Mouse (Mus musculus) bone marrow, adult 2 months (tissue): ENCODE measurements around the gene G6pc. TPM values are rescaled to one million over a fixed set of nuclear protein-coding genes. Genes with fewer than 3 reads are reported as not detected.
A peak's percentile ranks its signal among the peaks of the same experiment; 100 is the strongest.

Experiments
- H3K27ac ChIP-seq: fragments of 200-500 bp; 2 replicates; pipeline ENCODE4 v1.5.1; 2012; ENCODE audit warnings: low read depth, mild to moderate bottlenecking, control low read depth, inconsistent platforms, low read length; ENCODE audit not compliant: control insufficient read depth, poor library complexity, insufficient read depth
- H3K4me1 ChIP-seq: fragments of 200-500 bp; 2 replicates; pipeline ENCODE4 v1.6.1; 2011; ENCODE audit warnings: low read length; ENCODE audit not compliant: control insufficient read depth, insufficient read depth
- H3K4me3 ChIP-seq: fragments of 200-500 bp; replicated peaks from 2 replicates; pipeline ENCODE3; 2011; ENCODE audit warnings: mild to moderate bottlenecking, low read depth, low read length, control low read depth; ENCODE audit not compliant: control insufficient read depth
- CTCF ChIP-seq: fragments of 200-500 bp; IDR thresholded peaks from 2 replicates; pipeline ENCODE4 v1.5.1; 2011; ENCODE audit warnings: low read length, control low read depth; ENCODE audit not compliant: control insufficient read depth, insufficient read depth
- POLR2A ChIP-seq: fragments of 200-500 bp; IDR thresholded peaks from 2 replicates; pipeline ENCODE4 v1.6.1; 2011; ENCODE audit warnings: low read depth, mild to moderate bottlenecking, control low read depth, low read length, borderline replicate concordance; ENCODE audit not compliant: control insufficient read depth
- WGBS: fragments of 180-500 bp; shearing (Covaris S2); methylation state at CpG from one replicate; pipeline ENCODE4 v1.1.7; 2018; 5-methylcytosine and 5-hydroxymethylcytosine counted together
- polyA plus RNA-seq: library from polyadenylated mRNA; stranded (reverse); fragments of >200 nt; gene quantifications from 2 replicates; pipeline ENCODE4 v1.2.4, GENCODE M21; 2011; ENCODE audit warnings: low replicate concordance; ENCODE audit not compliant: missing spikeins, insufficient read depth, insufficient read length

G6pc gene
- polyA plus RNA-seq, 1 experiment: not detected

DNA sequence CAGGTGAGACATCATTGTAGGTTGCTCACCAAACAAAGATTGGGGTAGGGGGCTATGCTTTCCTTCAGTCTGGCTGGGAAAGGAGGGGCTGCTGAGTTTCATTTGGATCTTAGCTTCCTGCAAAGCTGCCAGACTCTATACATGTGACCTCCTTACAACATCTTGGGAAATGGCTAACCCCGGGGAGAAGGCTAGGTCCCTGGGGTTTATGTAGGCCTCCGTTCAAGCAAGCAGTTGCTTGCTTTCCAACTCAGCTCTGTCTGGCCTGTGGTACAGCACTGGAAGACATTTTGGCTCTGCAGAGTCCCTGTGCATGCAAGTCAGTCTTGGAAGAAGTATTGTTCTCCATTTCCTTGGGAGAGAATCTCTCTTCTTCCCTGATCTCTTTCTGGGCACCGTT lies 34.8 kb upstream of the G6pc start:
- Histone ChIP-seq H3K4me1 (no peaks in the 10 kb centered on the region), H3K4me3 (no peak overlapping the region), H3K27ac (no peak overlapping the region)
- 68% methylated on average over 3 of the region's 3 CpGs for WGBS
- TF ChIP-seq POLR2A (no peak), CTCF (no peak)

DNA sequence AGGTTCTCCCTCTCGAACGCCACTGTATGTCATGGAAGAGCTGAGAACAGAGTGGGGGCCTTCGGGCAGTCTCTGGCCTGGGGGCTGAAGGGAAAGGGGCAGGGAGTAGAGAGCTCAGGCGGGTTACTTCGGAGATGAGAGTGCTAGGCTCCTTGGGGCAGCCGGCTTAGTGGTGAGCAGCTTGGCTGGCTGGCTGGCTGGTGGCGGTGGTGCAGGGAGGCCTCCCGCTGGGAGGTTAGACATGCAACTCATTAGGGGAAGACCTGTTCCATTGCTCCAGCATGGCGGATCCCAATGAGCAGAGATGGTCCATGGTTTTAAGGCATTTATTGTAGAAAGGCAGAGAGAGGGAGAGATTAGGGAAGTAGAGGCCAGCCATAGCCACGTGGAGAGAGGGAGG lies 33.3 kb upstream of the G6pc start:
- Histone ChIP-seq H3K27ac (no peak overlapping the region), H3K4me1 (no peaks in the 10 kb centered on the region), H3K4me3 (no peak overlapping the region)
- TF ChIP-seq POLR2A (no peak), CTCF (no peak)
- 72% methylated on average over 10 of the region's 10 CpGs for WGBS

DNA sequence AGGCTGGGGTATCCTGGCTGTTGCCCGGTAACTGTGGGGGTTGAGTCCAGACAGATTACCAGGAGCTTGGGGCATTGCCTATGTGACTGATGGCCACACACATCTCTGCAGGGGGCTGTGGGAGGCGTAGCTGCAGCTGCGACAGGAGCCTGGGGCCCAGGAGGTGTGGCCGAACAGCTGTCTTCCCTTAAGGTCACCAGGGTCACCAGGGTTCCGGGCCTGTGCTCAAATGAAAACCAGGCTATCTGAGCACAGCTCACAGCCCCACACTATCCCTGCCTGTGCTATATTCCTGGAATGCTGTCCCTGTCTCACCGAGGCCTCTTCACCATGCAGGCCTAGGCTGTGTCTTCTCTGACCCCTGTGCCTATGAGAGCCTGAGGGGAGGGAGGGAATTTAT lies 32.8 kb upstream of the G6pc start:
- Histone ChIP-seq H3K4me1 (no peaks in the 10 kb centered on the region), H3K4me3 (no peak overlapping the region), H3K27ac (no peak overlapping the region; the same call in 1 of the 2 replicates)
- no peak for TF ChIP-seq POLR2A
- no peak for TF ChIP-seq CTCF
- WGBS: 64% methylated on average over 6 of the region's 6 CpGs

DNA sequence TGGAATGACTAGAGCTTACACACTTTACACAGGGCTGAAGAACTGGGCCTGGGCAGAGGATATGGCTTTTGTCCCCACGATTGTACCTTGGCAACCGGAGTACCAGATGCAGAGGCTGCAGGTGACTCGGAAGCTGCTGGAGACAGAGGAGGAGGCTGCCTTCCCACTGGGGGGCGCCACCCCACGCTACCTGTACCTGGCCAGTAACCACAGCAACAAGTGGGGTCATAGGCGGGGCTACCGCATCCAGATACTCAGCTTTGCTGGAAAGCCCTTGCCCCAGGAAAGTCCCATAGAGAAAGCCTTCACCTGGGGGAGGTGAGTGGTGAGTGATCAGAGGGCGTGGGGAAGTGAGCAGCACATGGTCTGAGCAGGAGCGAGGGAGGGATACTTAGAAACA lies 31.7 kb upstream of the G6pc start:
- Histone ChIP-seq H3K4me3 (no peak overlapping the region), H3K27ac (no peak overlapping the region), H3K4me1 (no peaks in the 10 kb centered on the region)
- 77% methylated on average over 9 of the region's 9 CpGs for WGBS
- 0 out of 2 replicates have a peak, but pooled peaks have one; percentile 8 for TF ChIP-seq CTCF
- no peak for TF ChIP-seq POLR2A

DNA sequence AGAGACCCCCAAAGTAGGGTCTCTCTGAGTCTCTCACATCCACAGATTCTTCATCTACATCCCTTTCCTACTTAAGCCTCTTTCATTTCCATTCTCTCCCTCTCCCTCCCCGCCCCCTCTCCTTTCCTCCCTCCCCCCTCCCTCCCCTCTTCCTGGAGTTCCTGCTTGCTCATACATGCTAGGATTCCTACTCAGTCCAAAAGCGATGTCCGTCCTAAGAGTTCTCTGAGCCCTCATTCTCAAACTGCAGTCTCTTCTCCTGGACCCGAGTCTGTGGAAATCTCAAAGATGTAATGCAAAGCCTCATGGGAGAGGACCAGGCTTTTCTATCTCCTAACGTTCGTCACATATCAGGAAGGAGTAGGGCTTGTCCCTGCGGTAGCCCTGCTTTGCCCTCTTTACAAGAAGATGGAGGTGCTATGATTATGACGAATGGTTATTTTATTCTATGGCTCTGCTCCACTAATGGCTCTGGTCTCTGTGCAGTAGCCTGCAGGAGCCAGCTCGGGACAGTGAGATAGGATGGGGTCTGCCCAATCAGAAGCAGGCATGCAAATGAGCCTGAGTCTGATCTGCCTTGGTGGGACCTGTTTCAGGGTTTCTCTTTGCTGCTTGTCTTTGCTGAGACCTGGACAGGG lies 29.1 kb upstream of the G6pc start:
- no peak for TF ChIP-seq POLR2A
- TF ChIP-seq CTCF: no peak
- Histone ChIP-seq H3K4me3 (no peak overlapping the region), H3K27ac (no peak overlapping the region), H3K4me1 (no peaks in the 10 kb centered on the region)
- WGBS: 3% methylated on average over 9 of the region's 9 CpGs

DNA sequence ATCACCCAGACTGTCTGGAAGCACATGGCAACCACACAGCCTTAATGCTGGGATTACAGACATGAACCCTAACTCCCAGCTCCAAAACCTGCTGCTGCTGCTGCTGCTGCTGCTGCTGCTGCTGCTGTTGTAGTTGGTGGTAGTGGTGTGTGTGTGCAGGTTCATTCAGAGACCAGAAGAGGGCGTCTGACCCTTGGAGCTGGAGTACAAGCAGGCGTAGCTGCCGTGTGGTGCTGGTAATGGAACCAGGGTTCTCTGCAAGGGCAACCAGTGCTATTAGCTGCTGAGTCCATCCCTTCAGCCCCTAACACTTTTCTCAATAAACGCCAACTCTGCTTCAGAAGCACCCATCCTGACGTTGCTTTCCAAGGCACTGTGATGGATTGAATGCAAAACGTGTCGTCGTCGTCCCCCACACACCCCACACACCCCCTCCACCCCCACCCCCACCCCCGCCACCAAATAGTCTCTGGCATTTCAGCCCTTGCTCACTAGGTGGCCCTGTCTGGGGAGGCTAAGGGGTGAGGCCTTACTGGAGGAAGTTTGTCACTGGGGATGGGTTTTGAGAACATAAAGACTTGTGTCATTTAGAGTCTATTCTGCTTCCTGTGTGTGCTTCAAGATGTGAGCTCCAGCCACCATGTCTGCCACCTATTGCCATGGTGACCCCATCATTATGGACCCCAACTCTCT lies 20.1 kb upstream of the G6pc start:
- Histone ChIP-seq H3K4me1 (no peaks in the 10 kb centered on the region), H3K4me3 (no peak overlapping the region), H3K27ac (no peak overlapping the region)
- WGBS: 78% methylated on average over 10 of the region's 10 CpGs
- no peak for TF ChIP-seq CTCF
- TF ChIP-seq POLR2A: no peak

DNA sequence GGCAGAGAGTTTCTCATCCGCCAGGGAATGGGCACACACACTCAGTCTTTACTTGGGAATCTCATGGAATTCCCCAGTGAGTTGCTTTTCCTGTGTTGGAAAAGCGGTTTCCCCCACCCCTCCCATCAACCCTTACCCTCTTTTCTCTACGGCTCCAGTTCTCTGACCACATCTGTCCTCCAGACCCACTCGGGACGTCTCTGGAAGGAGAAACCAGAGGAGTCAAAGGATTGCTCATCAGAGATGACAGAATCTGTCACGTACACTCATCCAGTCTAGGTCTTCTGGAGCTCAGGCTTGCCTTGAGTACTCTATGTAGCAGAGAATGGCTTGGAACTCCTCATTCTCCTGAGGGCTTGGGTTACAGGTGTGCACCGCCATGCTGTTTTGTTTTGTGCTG lies 18.6 kb upstream of the G6pc start:
- 74% methylated on average over 7 of the region's 7 CpGs for WGBS
- Histone ChIP-seq H3K27ac (no peak overlapping the region), H3K4me3 (no peak overlapping the region), H3K4me1 (no peaks in the 10 kb centered on the region)
- TF ChIP-seq CTCF (no peak), POLR2A (no peak)

DNA sequence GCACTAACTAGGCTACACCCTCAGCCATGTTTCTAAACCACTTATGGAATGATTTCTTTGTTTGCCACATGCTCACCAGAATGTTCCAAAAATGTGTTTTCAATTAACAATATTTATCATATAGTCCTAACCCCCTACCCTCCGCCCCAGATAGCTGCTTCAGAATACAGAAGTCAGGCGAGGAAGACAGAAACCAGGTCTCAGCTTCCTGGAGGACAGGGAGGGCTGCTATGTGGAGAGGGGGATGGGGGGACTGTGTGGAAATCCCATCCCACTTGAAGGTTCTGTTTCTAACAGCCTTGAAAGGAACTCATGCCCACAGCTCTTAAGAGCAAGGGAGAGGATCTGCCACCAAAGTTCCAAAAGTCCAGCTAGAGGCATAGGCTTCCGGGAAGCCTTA lies 18.1 kb upstream of the G6pc start:
- Histone ChIP-seq H3K4me1 (no peaks in the 10 kb centered on the region), H3K4me3 (no peak overlapping the region), H3K27ac (no peak overlapping the region)
- 67% methylated on average over 3 of the region's 3 CpGs for whole genome bisulfite sequencing
- TF ChIP-seq POLR2A (no peak), CTCF (no peak)

DNA sequence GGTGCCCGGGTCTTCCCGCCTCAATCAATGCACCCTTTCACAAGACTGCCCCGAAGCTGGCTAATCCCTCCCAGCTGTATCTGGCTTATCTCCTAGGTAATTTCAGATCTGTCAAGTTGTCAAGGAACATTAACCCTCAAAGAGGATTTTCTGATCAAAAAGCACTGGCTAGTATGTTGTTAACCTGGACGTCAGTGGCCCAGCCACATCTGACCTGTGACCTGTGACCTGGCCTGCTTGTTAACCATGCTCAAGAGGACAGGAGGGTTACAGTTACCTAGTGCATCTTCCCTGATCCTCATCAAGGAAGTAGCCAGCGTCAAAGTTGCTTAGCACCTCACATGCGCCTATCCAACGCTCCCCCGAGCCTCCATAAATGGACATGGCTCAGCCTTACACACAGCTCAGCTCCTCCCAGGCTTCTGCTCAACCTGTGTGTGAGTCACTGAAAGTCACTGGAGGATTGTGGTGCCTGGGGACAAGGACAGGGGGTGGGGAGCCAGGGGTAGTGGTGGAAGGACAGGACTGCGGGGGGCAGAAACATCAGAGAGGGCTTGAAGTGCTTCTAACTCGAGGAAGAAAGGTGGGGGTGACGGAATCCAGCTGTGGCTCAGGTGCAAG lies 16.2 kb upstream of the G6pc start:
- no peak for TF ChIP-seq POLR2A
- WGBS: 74% methylated on average over 11 of the region's 11 CpGs
- no peak overlapping the region for H3K27ac ChIP-seq
- no peak overlapping the region for H3K4me3 ChIP-seq
- H3K4me1 ChIP-seq: no peaks in the 10 kb centered on the region

DNA sequence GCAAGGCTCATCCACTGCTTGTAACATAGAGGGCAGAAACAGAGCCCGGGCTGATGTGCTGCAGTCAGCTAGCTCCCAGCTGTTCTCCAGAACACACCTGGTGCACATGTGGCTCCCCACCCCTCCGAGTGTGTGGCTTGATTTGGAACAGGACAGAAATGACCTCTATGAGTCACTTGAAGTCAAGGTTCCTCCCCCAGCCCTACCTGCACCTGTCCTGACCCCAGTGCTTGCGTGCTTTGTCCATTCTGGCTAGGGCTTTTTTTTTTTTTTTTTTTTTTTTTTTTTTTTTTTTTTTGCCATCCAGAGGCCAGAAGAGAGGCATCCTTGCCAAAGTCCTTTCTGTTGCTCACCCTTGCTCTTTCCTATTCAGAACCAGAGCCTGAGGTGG lies 15.6 kb upstream of the G6pc start:
- H3K27ac ChIP-seq: no peak overlapping the region
- no peak for TF ChIP-seq POLR2A
- no peak for TF ChIP-seq CTCF
- no peak overlapping the region for H3K4me3 ChIP-seq
- 70% methylated on average over 3 of the region's 3 CpGs for WGBS
- H3K4me1 ChIP-seq: no peaks in the 10 kb centered on the region
